Mouse (Mus musculus): ENCODE data around the gene Scn10a.

- no peak for TF ChIP-seq EP300 (IDR thresholded peaks at IDR 0.05; ENCODE audit: low read depth)
- peak; percentile 26 for TF ChIP-seq CTCF (IDR thresholded peaks at IDR 0.05; ENCODE audit: low read depth)
Measured at GRCm38 (mm10) chr9:119759457-119759856, 40.3 kb upstream of the Scn10a start.

Measured in liver, embryonic 14.5 days (tissue).